Comparison of ENCODE assay signal across 16 mouse cellular contexts in genomic region chr2:50197801-50198200, GRCm38 (mm10).
"Had no signal": no experiment of that assay in that cellular context is flagged by ENCODE, and none has a peak within 500 bp of the region (broad histone marks: within the 10 kb centered on the region; RNA-seq: fewer than 3 reads in every experiment).

No protein-coding gene starts in this region.

- H3K4me3 ChIP-seq: midbrain, embryonic 12.5 days; myocyte; neural tube, embryonic 13.5 days; neural tube, embryonic 15.5 days; stomach, embryonic 15.5 days had no signal

- H3K4me2 ChIP-seq: lung, embryonic 14.5 days; midbrain, embryonic 12.5 days; neural tube, embryonic 13.5 days; neural tube, embryonic 15.5 days; stomach, embryonic 15.5 days had no signal

- H3K36me3 ChIP-seq: midbrain, embryonic 12.5 days; neural tube, embryonic 13.5 days; neural tube, embryonic 15.5 days; stomach, embryonic 15.5 days had no signal

- H3K9ac ChIP-seq: liver, embryonic 14.5 days; lung, embryonic 14.5 days; midbrain, embryonic 12.5 days; neural tube, embryonic 13.5 days; neural tube, embryonic 15.5 days; stomach, embryonic 15.5 days had no signal

- H3K27ac ChIP-seq: liver, embryonic 14.5 days; midbrain, embryonic 12.5 days; neural tube, embryonic 13.5 days; neural tube, embryonic 15.5 days; stomach, embryonic 15.5 days had no signal

- ATAC-seq: midbrain, embryonic 16.5 days had no signal

- H3K9me3 ChIP-seq: midbrain, embryonic 12.5 days; neural tube, embryonic 13.5 days; neural tube, embryonic 15.5 days; stomach, embryonic 15.5 days had no signal

- DNase-seq: lung, adult 18-20 months; lung, embryonic 14.5 days; lung, postnatal 10 days; lung, postnatal 4 days; midbrain, embryonic 14.5 days; right cerebral cortex, postnatal 14 days; thymus, adult 18-20 months; thymus, postnatal 14 days; thymus, postnatal 36 days had no signal

- H3K27me3 ChIP-seq: midbrain, embryonic 12.5 days; neural tube, embryonic 13.5 days; neural tube, embryonic 15.5 days; stomach, embryonic 15.5 days had no signal

- H3K4me1 ChIP-seq: stomach, embryonic 15.5 days had no signal
